Mouse (Mus musculus): ENCODE data around the gene Wdr31. TPM values are rescaled to one million over a fixed set of nuclear protein-coding genes. Genes with fewer than 3 reads are reported as not detected.
"Not testable (repeated sequence)": the region's sequence is repeated elsewhere in the genome, so short reads cannot be mapped to it uniquely, and the experiment has no call there.

Gene Wdr31
- polyA plus RNA-seq, 1 experiment from 2014 or later: 6.8 TPM

- H3K9ac ChIP-seq (ENCODE audit: low read length): no peak overlapping the region
- no peaks in the 10 kb centered on the region for H3K36me3 ChIP-seq (ENCODE audit: control insufficient read depth, insufficient read depth, low read length)
- WGBS: 89% methylated on average over 15 of the region's 15 CpGs
- H3K27me3 ChIP-seq (ENCODE audit: control insufficient read depth, insufficient read depth, low read length): no peaks in the 10 kb centered on the region
- H3K27ac ChIP-seq (ENCODE audit: low read length): no peak overlapping the region
- no peak for ATAC-seq (ENCODE audit: insufficient read depth, low FRiP score)
- H3K9me3 ChIP-seq (replicated peaks; ENCODE audit: control insufficient read depth, low read length): no peaks in the 10 kb centered on the region
- H3K4me2 ChIP-seq (ENCODE audit: low read depth, low read length): no peak overlapping the region
- H3K4me1 ChIP-seq (ENCODE audit: control insufficient read depth, insufficient read depth, low read length): peaks cover 3% of the 10 kb centered on the region; the same call in 1 of the 2 replicates
- H3K4me3 ChIP-seq (replicated peaks; ENCODE audit: low read length): no peak overlapping the region
These were observed 15.5 kb upstream of the Wdr31 start for GRCm38 (mm10) chr4:62486162-62486696.

- Histone ChIP-seq H3K4me1 (ENCODE audit: control insufficient read depth, insufficient read depth, low read length) (peaks cover 5% of the 10 kb centered on the region; the same call in 1 of the 2 replicates), H3K9ac (ENCODE audit: low read length) (no peak overlapping the region), H3K4me3 (replicated peaks; ENCODE audit: low read length) (no peak overlapping the region), H3K27me3 (ENCODE audit: control insufficient read depth, insufficient read depth, low read length) (no peaks in the 10 kb centered on the region), H3K27ac (ENCODE audit: low read length) (peak overlapping the region; percentile 52), H3K9me3 (replicated peaks; ENCODE audit: control insufficient read depth, low read length) (no peaks in the 10 kb centered on the region), H3K4me2 (ENCODE audit: low read depth, low read length) (no peak overlapping the region), H3K36me3 (ENCODE audit: control insufficient read depth, insufficient read depth, low read length) (no peaks in the 10 kb centered on the region)
- WGBS: 78% methylated on average over 8 of the region's 8 CpGs
- no peak for ATAC-seq (ENCODE audit: insufficient read depth, low FRiP score)
These were observed 14.9 kb upstream of the Wdr31 start for GRCm38 (mm10) chr4:62485450-62486161.

- WGBS: 66% methylated on average over 3 of the region's 3 CpGs
- Histone ChIP-seq H3K4me3 (replicated peaks; ENCODE audit: low read length) (no peak overlapping the region), H3K36me3 (ENCODE audit: control insufficient read depth, insufficient read depth, low read length) (no peaks in the 10 kb centered on the region), H3K27me3 (ENCODE audit: control insufficient read depth, insufficient read depth, low read length) (no peaks in the 10 kb centered on the region), H3K27ac (ENCODE audit: low read length) (peak overlapping the region; percentile 52), H3K9me3 (replicated peaks; ENCODE audit: control insufficient read depth, low read length) (no peaks in the 10 kb centered on the region), H3K4me2 (ENCODE audit: low read depth, low read length) (no peak overlapping the region), H3K9ac (ENCODE audit: low read length) (no peak overlapping the region), H3K4me1 (ENCODE audit: control insufficient read depth, insufficient read depth, low read length) (peaks cover 7% of the 10 kb centered on the region; the same call in 1 of the 2 replicates)
- no peak for ATAC-seq (ENCODE audit: insufficient read depth, low FRiP score)
These were observed 14.2 kb upstream of the Wdr31 start for GRCm38 (mm10) chr4:62484928-62485327.

GRCm38 (mm10) chr4:62480709-62481605 is 10.3 kb upstream of the Wdr31 start:
- Histone ChIP-seq H3K4me3 (replicated peaks; ENCODE audit: low read length) (peak overlapping the region; percentile 61), H3K27me3 (ENCODE audit: control insufficient read depth, insufficient read depth, low read length) (no peaks in the 10 kb centered on the region), H3K9ac (ENCODE audit: low read length) (peak overlapping the region; percentile 77), H3K36me3 (ENCODE audit: control insufficient read depth, insufficient read depth, low read length) (no peaks in the 10 kb centered on the region), H3K4me1 (ENCODE audit: control insufficient read depth, insufficient read depth, low read length) (peaks cover 10% of the 10 kb centered on the region), H3K9me3 (replicated peaks; ENCODE audit: control insufficient read depth, low read length) (no peaks in the 10 kb centered on the region), H3K4me2 (ENCODE audit: low read depth, low read length) (peak overlapping the region; percentile 90), H3K27ac (ENCODE audit: low read length) (peak overlapping the region; percentile 84; the same call in 1 of the 2 replicates)
- ATAC-seq (ENCODE audit: insufficient read depth, low FRiP score): peak; percentile 9; the same call in 1 of the 2 replicates
- 36% methylated on average over 10 of the region's 10 CpGs for WGBS

- Histone ChIP-seq H3K9me3 (replicated peaks; ENCODE audit: control insufficient read depth, low read length) (no peaks in the 10 kb centered on the region), H3K4me3 (replicated peaks; ENCODE audit: low read length) (peak within 1 kb of the TSS; percentile 61), H3K4me2 (ENCODE audit: low read depth, low read length) (peak within 1 kb of the TSS; percentile 90), H3K36me3 (ENCODE audit: control insufficient read depth, insufficient read depth, low read length) (no peaks in the 10 kb centered on the region), H3K4me1 (ENCODE audit: control insufficient read depth, insufficient read depth, low read length) (peaks cover 10% of the 10 kb centered on the region), H3K9ac (ENCODE audit: low read length) (peak within 1 kb of the TSS; percentile 77), H3K27ac (ENCODE audit: low read length) (peak within 1 kb of the TSS; percentile 84), H3K27me3 (ENCODE audit: control insufficient read depth, insufficient read depth, low read length) (no peaks in the 10 kb centered on the region)
- ATAC-seq (ENCODE audit: insufficient read depth, low FRiP score): peak; percentile 91
- 2% methylated on average over 66 of the region's 71 CpGs for WGBS
These were observed 9.4 kb upstream of the Wdr31 start, which contains the start of gene Bspry for GRCm38 (mm10) chr4:62479937-62480708. Gene Bspry (plus strand): TSS chr4:62480053.

- 11% methylated on average over 11 of the region's 11 CpGs for WGBS
- Histone ChIP-seq H3K4me1 (ENCODE audit: control insufficient read depth, insufficient read depth, low read length) (peaks cover 10% of the 10 kb centered on the region), H3K4me3 (replicated peaks; ENCODE audit: low read length) (peak overlapping the region; percentile 61), H3K4me2 (ENCODE audit: low read depth, low read length) (peak overlapping the region; percentile 90), H3K9ac (ENCODE audit: low read length) (peak overlapping the region; percentile 77)
- H3K36me3 ChIP-seq (ENCODE audit: control insufficient read depth, insufficient read depth, low read length); H3K27ac ChIP-seq (ENCODE audit: low read length); H3K9me3 ChIP-seq (replicated peaks; ENCODE audit: control insufficient read depth, low read length); ATAC-seq (ENCODE audit: insufficient read depth, low FRiP score); H3K27me3 ChIP-seq (ENCODE audit: control insufficient read depth, insufficient read depth, low read length): not testable (repeated sequence)
These were observed 8.9 kb upstream of the Wdr31 start for GRCm38 (mm10) chr4:62479593-62479936.

GRCm38 (mm10) chr4:62477542-62478244 is 7.0 kb upstream of the Wdr31 start:
- H3K9me3 ChIP-seq (replicated peaks; ENCODE audit: control insufficient read depth, low read length): no peaks in the 10 kb centered on the region
- no peak overlapping the region for H3K9ac ChIP-seq (ENCODE audit: low read length)
- peak; percentile 14; the same call in 1 of the 2 replicates for ATAC-seq (ENCODE audit: insufficient read depth, low FRiP score)
- H3K27ac ChIP-seq (ENCODE audit: low read length): peak overlapping the region; percentile 66
- no peak overlapping the region for H3K4me3 ChIP-seq (replicated peaks; ENCODE audit: low read length)
- no peaks in the 10 kb centered on the region for H3K36me3 ChIP-seq (ENCODE audit: control insufficient read depth, insufficient read depth, low read length)
- H3K27me3 ChIP-seq (ENCODE audit: control insufficient read depth, insufficient read depth, low read length): no peaks in the 10 kb centered on the region
- H3K4me1 ChIP-seq (ENCODE audit: control insufficient read depth, insufficient read depth, low read length): peaks cover 7% of the 10 kb centered on the region
- no peak overlapping the region for H3K4me2 ChIP-seq (ENCODE audit: low read depth, low read length)
- 66% methylated on average over 6 of the region's 6 CpGs for WGBS

- Histone ChIP-seq H3K36me3 (ENCODE audit: control insufficient read depth, insufficient read depth, low read length) (no peaks in the 10 kb centered on the region), H3K4me3 (replicated peaks; ENCODE audit: low read length) (no peak overlapping the region), H3K27me3 (ENCODE audit: control insufficient read depth, insufficient read depth, low read length) (no peaks in the 10 kb centered on the region), H3K27ac (ENCODE audit: low read length) (no peak overlapping the region), H3K4me2 (ENCODE audit: low read depth, low read length) (no peak overlapping the region), H3K4me1 (ENCODE audit: control insufficient read depth, insufficient read depth, low read length) (peaks cover 7% of the 10 kb centered on the region), H3K9ac (ENCODE audit: low read length) (no peak overlapping the region), H3K9me3 (replicated peaks; ENCODE audit: control insufficient read depth, low read length) (no peaks in the 10 kb centered on the region)
- no peak for ATAC-seq (ENCODE audit: insufficient read depth, low FRiP score)
- 71% methylated on average over 6 of the region's 6 CpGs for WGBS
These were observed 5.1 kb upstream of the Wdr31 start for GRCm38 (mm10) chr4:62475793-62476192.
